Mouse (Mus musculus): ENCODE measurements around the gene Scap. TPM values are rescaled to one million over a fixed set of nuclear protein-coding genes. Genes with fewer than 3 reads are reported as not detected.
"Not testable (repeated sequence)": the region's sequence is repeated elsewhere in the genome, so short reads cannot be mapped to it uniquely, and the experiment has no call there.

Scap gene
- polyA plus RNA-seq, 1 experiment from 2014 or later = 31.4 TPM

- 95% methylated on average over 2 of the region's 2 CpGs for WGBS
- Histone ChIP-seq H3K36me3 (no peaks in the 10 kb centered on the region), H3K4me1 (replicated peaks) (peaks cover 4% of the 10 kb centered on the region), H3K4me3 (replicated peaks) (no peak overlapping the region), H3K9ac (no peak overlapping the region), H3K4me2 (replicated peaks) (no peak overlapping the region), H3K9me3 (no peaks in the 10 kb centered on the region), H3K27me3 (replicated peaks) (no peaks in the 10 kb centered on the region), H3K27ac (no peak overlapping the region)
- ATAC-seq = no peak
These were observed 69.6 kb downstream of the Scap start for GRCm38 (mm10) chr9:110402731-110403130.

- 79% methylated on average over 4 of the region's 4 CpGs for WGBS
- H3K9me3 ChIP-seq; H3K9ac ChIP-seq; H3K4me3 ChIP-seq (replicated peaks); H3K27ac ChIP-seq; H3K36me3 ChIP-seq; H3K4me1 ChIP-seq (replicated peaks); H3K4me2 ChIP-seq (replicated peaks); H3K27me3 ChIP-seq (replicated peaks); ATAC-seq: not testable (repeated sequence)
These were observed 70.2 kb downstream of the Scap start for GRCm38 (mm10) chr9:110403240-110403639.

DNA sequence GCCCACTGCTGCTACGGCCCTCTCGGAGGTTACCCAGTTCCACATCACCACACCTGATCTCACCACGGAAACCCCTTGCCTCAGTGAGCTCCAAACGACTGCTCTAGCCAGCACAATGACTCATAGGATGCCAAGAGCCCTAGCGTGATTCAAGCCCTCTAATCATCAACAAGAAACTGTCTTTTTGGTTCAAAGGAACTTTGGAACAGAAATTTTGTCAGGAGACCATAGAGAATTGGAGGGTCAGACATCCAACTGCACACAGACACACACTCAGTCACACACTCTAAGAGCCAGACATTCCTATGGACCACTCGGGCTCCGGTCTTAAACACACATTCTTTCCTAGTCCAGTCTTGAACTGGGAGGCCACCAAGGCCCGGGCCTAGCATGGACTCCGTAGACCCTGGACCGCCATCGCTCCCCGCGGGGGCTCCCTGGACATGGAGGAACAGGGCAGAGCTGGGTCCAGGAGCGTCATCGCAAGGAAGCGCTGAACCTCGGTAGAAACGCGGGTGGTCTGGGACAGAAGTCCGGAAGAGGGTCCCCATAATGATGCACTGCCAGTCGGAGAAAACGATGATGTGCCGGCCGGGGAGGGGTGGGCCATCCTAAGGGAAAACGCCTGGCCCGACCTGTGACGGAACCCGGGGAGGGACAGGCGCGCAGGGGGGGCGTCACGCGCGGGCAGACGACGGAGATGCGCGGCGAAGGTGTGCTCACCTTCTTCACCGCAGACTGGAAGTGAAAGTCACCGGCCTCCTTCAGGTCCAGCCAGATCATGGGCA lies 74.4 kb downstream of the Scap start:
- peak overlapping the region; percentile 62 for H3K4me2 ChIP-seq (replicated peaks)
- ATAC-seq = peak; percentile 69
- H3K27ac ChIP-seq = peak overlapping the region; percentile 80
- WGBS = 1% methylated on average over 41 of the region's 41 CpGs
- no peaks in the 10 kb centered on the region for H3K27me3 ChIP-seq (replicated peaks)
- H3K9me3 ChIP-seq = no peaks in the 10 kb centered on the region
- H3K36me3 ChIP-seq = no peaks in the 10 kb centered on the region
- peak overlapping the region; percentile 78 for H3K9ac ChIP-seq
- H3K4me3 ChIP-seq (replicated peaks) = peak overlapping the region; percentile 78
- H3K4me1 ChIP-seq (replicated peaks) = peaks cover 4% of the 10 kb centered on the region

GRCm38 (mm10) chr9:110408099-110408773 lies 75.1 kb downstream of the Scap start, which contains the start of gene Ptpn23:
Gene Ptpn23 (minus strand): TSS chr9:110408213.
- H3K9ac ChIP-seq = peak within 1 kb of the TSS; percentile 78
- under 1% methylated on average over 39 of the region's 39 CpGs for WGBS
- H3K4me3 ChIP-seq (replicated peaks) = peak within 1 kb of the TSS; percentile 78
- peak within 1 kb of the TSS; percentile 80 for H3K27ac ChIP-seq
- H3K9me3 ChIP-seq = no peaks in the 10 kb centered on the region
- H3K27me3 ChIP-seq (replicated peaks) = no peaks in the 10 kb centered on the region
- H3K36me3 ChIP-seq = no peaks in the 10 kb centered on the region
- peak; percentile 97 for ATAC-seq
- H3K4me1 ChIP-seq (replicated peaks) = peaks cover 4% of the 10 kb centered on the region
- H3K4me2 ChIP-seq (replicated peaks) = peak within 1 kb of the TSS; percentile 62

- no peak for ATAC-seq
- WGBS = 32% methylated on average over 6 of the region's 6 CpGs
- Histone ChIP-seq H3K4me1 (replicated peaks) (peaks cover 4% of the 10 kb centered on the region), H3K4me3 (replicated peaks) (no peak overlapping the region), H3K4me2 (replicated peaks) (no peak overlapping the region), H3K27me3 (replicated peaks) (no peaks in the 10 kb centered on the region), H3K9me3 (no peaks in the 10 kb centered on the region), H3K36me3 (no peaks in the 10 kb centered on the region), H3K9ac (no peak overlapping the region), H3K27ac (no peak overlapping the region)
These were observed 78.1 kb downstream of the Scap start for GRCm38 (mm10) chr9:110410908-110411887.

DNA sequence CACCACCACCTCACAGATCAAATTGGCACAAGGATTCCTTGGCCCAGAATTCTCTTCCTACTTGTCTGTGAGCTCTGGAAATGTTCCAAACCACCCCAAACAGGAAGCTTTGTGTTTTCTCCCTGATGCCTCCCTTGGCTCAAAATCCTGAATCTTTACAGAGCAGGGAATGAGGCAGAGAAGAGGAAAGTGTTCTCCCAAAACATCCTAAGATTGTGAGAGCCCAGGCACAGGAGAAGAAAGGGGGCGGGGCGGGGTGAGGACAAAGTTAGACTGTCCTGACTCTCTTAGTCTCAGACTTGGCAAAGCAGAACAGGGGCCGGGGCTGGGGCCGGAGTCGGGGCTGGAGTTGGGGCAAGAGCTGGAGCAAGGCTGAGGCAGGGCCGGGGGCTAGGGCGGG lies 79.8 kb downstream of the Scap start:
- no peaks in the 10 kb centered on the region for H3K27me3 ChIP-seq (replicated peaks)
- H3K9me3 ChIP-seq = no peaks in the 10 kb centered on the region
- WGBS = 77% methylated on average over 7 of the region's 7 CpGs

DNA sequence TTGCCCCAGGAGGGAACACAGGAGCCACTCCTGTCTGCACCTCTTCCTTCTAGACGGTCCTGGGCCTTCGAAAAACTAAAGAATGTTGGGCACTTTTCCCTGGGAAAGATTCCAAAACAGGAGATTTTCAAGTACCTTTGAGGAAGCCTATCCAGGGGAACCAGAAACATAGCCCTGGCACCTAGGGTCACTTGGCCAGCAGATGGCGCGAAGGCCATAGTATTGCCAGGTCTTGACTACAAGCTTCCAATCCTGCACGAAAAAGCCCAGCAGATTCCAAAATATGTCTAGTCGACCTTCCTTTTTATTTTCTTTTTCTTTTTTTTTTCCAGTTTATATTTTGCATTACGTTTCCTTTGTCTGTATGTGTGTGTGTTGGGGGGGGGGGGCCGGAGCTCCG lies 80.7 kb downstream of the Scap start:
- H3K9ac ChIP-seq = no peak overlapping the region
- no peaks in the 10 kb centered on the region for H3K27me3 ChIP-seq (replicated peaks)
- H3K27ac ChIP-seq = no peak overlapping the region
- H3K9me3 ChIP-seq = no peaks in the 10 kb centered on the region
- ATAC-seq = no peak
- no peak overlapping the region for H3K4me2 ChIP-seq (replicated peaks)
- no peaks in the 10 kb centered on the region for H3K36me3 ChIP-seq
- no peaks in the 10 kb centered on the region for H3K4me1 ChIP-seq (replicated peaks)
- 55% methylated on average over 9 of the region's 9 CpGs for WGBS
- H3K4me3 ChIP-seq (replicated peaks) = no peak overlapping the region

More for the DNA sequence above, 79.8 kb downstream of the Scap start:
- Histone ChIP-seq H3K27ac (no peak overlapping the region), H3K36me3 (no peaks in the 10 kb centered on the region), H3K9ac (no peak overlapping the region), H3K4me1 (replicated peaks) (no peaks in the 10 kb centered on the region), H3K4me3 (replicated peaks) (no peak overlapping the region), H3K4me2 (replicated peaks) (no peak overlapping the region)
- no peak for ATAC-seq

DNA sequence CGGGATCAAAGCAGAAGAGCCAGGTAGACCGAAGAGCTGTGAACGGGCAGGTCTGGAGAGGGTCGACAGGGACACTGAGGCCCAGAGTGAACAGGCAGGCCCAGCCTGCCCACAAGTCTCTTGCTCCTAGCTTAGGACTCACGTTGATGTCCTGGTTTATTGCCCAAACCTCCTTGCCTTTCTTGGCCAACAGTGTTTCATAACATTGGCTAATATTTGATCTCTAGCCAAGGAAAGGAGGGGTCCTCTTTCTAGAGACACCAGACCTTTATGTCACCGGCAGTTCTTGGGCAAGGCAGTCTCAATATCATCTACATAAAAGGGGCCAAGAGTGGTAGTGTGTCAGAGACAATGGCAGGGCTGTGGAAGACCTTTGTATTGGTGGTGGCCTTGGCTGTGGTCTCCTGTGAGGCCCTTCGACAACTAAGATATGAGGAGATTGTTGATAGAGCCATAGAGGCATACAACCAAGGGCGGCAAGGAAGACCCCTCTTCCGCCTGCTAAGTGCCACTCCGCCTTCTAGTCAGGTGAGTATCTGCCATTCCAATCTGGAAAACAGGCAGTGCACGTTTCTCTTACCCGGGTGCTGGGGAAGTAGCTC lies 86.5 kb downstream of the Scap start, which contains the start of gene Ngp:
Ngp (plus strand) TSS at position 237 of the 602 bp plus-strand sequence.
- Histone ChIP-seq H3K27ac (no peak within 1 kb of the TSS), H3K4me1 (replicated peaks) (no peaks in the 10 kb centered on the region), H3K9me3 (no peaks in the 10 kb centered on the region), H3K4me2 (replicated peaks) (no peak within 1 kb of the TSS), H3K36me3 (no peaks in the 10 kb centered on the region), H3K4me3 (replicated peaks) (no peak within 1 kb of the TSS), H3K27me3 (replicated peaks) (no peaks in the 10 kb centered on the region), H3K9ac (no peak within 1 kb of the TSS)
- 87% methylated on average over 12 of the region's 12 CpGs for WGBS
- no peak for ATAC-seq

DNA sequence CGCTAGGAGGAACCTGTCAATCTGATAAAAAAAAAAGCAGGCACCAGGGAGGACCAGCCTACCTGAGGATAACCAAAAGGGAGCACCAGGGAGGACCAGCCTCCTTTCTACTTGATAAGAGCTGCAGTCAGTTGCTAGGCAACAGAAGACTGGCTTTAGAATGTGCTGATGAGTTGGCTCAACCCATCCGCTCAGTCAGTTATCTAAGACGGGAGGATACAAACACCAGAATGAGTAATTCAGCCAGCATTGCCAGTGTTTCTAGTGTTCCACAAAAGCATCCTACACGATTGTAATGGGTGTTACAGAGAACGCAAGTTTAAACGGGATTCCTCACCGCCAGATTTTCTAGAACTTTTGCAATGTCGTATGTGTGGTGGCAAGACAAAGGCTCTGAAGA lies 98.2 kb downstream of the Scap start:
- Histone ChIP-seq H3K9ac (no peak overlapping the region), H3K36me3 (peaks cover 9% of the 10 kb centered on the region), H3K27me3 (replicated peaks) (no peaks in the 10 kb centered on the region), H3K27ac (no peak overlapping the region), H3K4me2 (replicated peaks) (no peak overlapping the region), H3K4me3 (replicated peaks) (no peak overlapping the region), H3K9me3 (no peaks in the 10 kb centered on the region), H3K4me1 (replicated peaks) (no peaks in the 10 kb centered on the region)
- 77% methylated on average over 8 of the region's 8 CpGs for WGBS
- ATAC-seq = no peak

DNA sequence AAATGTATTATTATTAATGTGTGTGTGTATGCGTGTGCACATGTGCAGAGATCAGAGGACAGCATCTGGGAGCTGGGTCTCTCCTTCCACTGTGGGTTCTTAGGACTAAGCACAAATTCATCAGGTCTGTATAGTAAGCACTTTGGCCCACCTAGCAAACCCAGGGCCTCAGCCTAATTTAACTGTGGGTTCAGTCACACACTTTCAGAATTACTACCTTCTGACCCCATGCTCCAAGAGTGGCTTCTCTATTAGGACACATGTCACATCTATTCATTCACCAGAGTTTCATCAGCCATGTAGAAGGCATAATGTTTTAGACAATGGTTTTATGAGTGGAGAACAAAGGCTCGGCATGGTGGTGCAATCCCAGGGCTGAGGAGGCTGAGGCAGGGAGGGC lies 100.0 kb downstream of the Scap start:
- no peak for ATAC-seq
- peaks cover 9% of the 10 kb centered on the region for H3K36me3 ChIP-seq
- 92% methylated on average over 2 of the region's 2 CpGs for WGBS

More for the DNA sequence above, 100.0 kb downstream of the Scap start:
- no peaks in the 10 kb centered on the region for H3K4me1 ChIP-seq (replicated peaks)
- no peak overlapping the region for H3K4me3 ChIP-seq (replicated peaks)
- no peak overlapping the region for H3K27ac ChIP-seq
- H3K9ac ChIP-seq = no peak overlapping the region
- no peaks in the 10 kb centered on the region for H3K27me3 ChIP-seq (replicated peaks)
- H3K4me2 ChIP-seq (replicated peaks) = no peak overlapping the region
- no peaks in the 10 kb centered on the region for H3K9me3 ChIP-seq

Measured in intestine, embryonic 15.5 days (tissue).